Mouse (Mus musculus): ENCODE results near the gene Itih4. TPM values are rescaled to one million over a fixed set of nuclear protein-coding genes. Genes with fewer than 3 reads are reported as not detected.

Gene Itih4
- polyA plus RNA-seq (2012; rRNA removed) = 3.8 TPM in 1 of 2 replicates, not detected in the other

DNA sequence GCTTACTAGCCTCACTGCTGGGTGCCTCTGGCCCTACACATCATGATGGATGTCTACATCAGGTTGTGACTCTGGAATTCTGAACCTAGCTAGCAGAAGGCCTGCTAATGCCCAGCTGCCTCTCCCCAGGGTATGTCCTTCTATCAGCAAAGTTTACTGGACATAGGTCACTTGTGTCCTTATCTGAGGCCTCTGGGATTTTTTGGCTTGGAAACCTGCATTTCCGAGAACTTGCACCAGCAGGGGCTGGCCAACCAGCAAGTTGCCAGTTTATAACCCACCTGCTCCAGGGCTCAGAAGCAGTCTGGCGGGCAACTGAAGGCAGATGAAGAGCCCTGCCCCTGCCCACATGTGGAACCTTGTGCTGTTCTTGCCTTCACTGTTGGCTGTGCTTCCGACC, at the start of gene Itih4:
Gene Itih4, plus strand, starts transcription at position 273 of the 400 bp plus-strand sequence.
- H3K36me3 ChIP-seq (ENCODE audit: control insufficient read depth, insufficient read depth, low read length) = no peaks in the 10 kb centered on the region
- no peak within 1 kb of the TSS for H3K27ac ChIP-seq (ENCODE audit: insufficient read depth, low read depth, low read length)
- no peaks in the 10 kb centered on the region for H3K27me3 ChIP-seq (ENCODE audit: control insufficient read depth, insufficient read depth, low read length)
- TF ChIP-seq POLR2A (IDR thresholded peaks at IDR 0.05; ENCODE audit: low read depth, low read length) (no peak), CTCF (IDR thresholded peaks at IDR 0.05; ENCODE audit: extremely low read depth, insufficient read length, insufficient replicate concordance, low read depth, low read length) (no peak)
- no peak within 1 kb of the TSS for H3K4me3 ChIP-seq (ENCODE audit: low read depth, low read length)
- peaks cover 3% of the 10 kb centered on the region for H3K4me1 ChIP-seq (ENCODE audit: control insufficient read depth, insufficient read depth, insufficient read length, low read length)
- WGBS = 75% methylated on average over 3 of the region's 3 CpGs

DNA sequence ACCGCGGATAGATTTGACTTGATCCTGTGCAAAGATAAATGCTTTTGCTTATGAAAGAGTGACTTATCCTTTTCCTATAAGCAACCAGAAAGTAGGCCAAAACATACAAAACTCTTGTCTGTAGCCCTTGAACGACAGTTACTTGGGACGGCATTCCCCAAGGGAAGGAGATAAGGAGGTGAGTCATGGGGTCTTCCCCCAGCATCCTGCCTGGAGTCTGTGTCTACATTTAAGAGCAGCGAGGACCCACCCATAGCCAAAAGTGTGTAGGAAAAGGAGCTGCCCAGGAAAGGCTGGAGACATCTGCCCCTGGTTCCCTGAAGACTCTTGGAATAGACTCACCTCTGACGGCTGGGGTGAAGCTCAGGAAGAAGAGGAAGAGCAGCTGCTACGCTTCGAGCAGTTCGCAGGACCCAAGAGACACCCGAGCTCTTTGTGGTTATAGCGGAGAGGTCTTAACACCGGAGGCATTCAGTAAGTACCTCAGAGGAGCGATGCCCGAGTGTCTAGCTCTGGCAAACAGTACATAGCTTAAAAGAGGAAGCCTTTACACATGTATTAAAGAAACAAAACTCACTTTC, 48.8 kb upstream of the Itih4 start:
- Histone ChIP-seq H3K27ac (ENCODE audit: insufficient read depth, low read depth, low read length) (no peak overlapping the region), H3K27me3 (ENCODE audit: control insufficient read depth, insufficient read depth, low read length) (no peaks in the 10 kb centered on the region), H3K4me1 (ENCODE audit: control insufficient read depth, insufficient read depth, insufficient read length, low read length) (no peaks in the 10 kb centered on the region), H3K36me3 (ENCODE audit: control insufficient read depth, insufficient read depth, low read length) (no peaks in the 10 kb centered on the region), H3K4me3 (ENCODE audit: low read depth, low read length) (no peak overlapping the region)
- WGBS = 84% methylated on average over 14 of the region's 14 CpGs
- TF ChIP-seq CTCF (IDR thresholded peaks at IDR 0.05; ENCODE audit: extremely low read depth, insufficient read length, insufficient replicate concordance, low read depth, low read length) (no peak), POLR2A (IDR thresholded peaks at IDR 0.05; ENCODE audit: low read depth, low read length) (no peak)

DNA sequence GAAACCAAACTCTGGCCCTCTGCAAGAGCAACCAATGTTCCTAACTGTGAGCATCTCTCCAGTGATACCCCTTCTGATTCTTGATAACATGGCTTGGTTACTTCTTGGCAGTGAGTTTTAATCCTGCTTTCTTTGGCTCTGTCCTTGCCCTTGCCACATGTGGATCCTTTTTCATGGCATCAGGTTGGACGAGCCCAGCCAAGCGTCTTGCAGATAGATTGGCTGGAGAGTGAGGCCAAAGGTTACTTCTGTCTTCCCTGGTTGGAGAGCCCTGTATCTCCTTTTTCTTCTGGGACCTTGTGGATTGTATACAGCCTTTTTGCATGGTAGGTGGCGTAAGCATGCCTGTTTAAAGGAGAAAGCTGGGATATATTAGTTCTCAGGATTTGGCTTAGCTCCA, 42.6 kb upstream of the Itih4 start:
- no peaks in the 10 kb centered on the region for H3K36me3 ChIP-seq (ENCODE audit: control insufficient read depth, insufficient read depth, low read length)
- TF ChIP-seq POLR2A (IDR thresholded peaks at IDR 0.05; ENCODE audit: low read depth, low read length) (no peak), CTCF (IDR thresholded peaks at IDR 0.05; ENCODE audit: extremely low read depth, insufficient read length, insufficient replicate concordance, low read depth, low read length) (no peak)
- no peaks in the 10 kb centered on the region for H3K4me1 ChIP-seq (ENCODE audit: control insufficient read depth, insufficient read depth, insufficient read length, low read length)
- H3K4me3 ChIP-seq (ENCODE audit: low read depth, low read length) = no peak overlapping the region
- 82% methylated on average over 3 of the region's 3 CpGs for WGBS
- no peaks in the 10 kb centered on the region for H3K27me3 ChIP-seq (ENCODE audit: control insufficient read depth, insufficient read depth, low read length)
- H3K27ac ChIP-seq (ENCODE audit: insufficient read depth, low read depth, low read length) = no peak overlapping the region

DNA sequence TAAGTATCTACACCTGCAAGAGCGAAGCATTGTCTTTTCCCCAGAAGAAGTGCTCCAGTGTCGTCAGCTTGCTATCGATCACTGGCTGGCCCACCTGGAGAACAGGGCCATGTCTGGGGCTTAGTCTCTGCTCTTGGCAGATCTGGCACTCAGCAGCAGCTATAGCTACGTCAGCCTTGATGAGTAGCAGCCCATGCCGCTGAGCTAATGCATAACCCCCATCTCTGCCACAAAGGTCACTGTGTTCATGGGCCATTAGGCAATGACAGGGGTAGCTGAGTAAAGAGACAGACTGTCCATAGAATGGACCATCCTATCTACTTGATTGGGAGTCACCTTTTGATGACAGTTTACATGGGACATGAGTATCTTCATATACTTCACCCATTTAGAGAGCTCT, 35.8 kb upstream of the Itih4 start:
- 94% methylated on average over 5 of the region's 5 CpGs for WGBS
- no peaks in the 10 kb centered on the region for H3K36me3 ChIP-seq (ENCODE audit: control insufficient read depth, insufficient read depth, low read length)
- TF ChIP-seq CTCF (IDR thresholded peaks at IDR 0.05; ENCODE audit: extremely low read depth, insufficient read length, insufficient replicate concordance, low read depth, low read length) (no peak), POLR2A (IDR thresholded peaks at IDR 0.05; ENCODE audit: low read depth, low read length) (no peak)
- no peaks in the 10 kb centered on the region; the same call in 1 of the 2 replicates for H3K4me1 ChIP-seq (ENCODE audit: control insufficient read depth, insufficient read depth, insufficient read length, low read length)
- no peak overlapping the region for H3K27ac ChIP-seq (ENCODE audit: insufficient read depth, low read depth, low read length)
- no peak overlapping the region for H3K4me3 ChIP-seq (ENCODE audit: low read depth, low read length)
- H3K27me3 ChIP-seq (ENCODE audit: control insufficient read depth, insufficient read depth, low read length) = no peaks in the 10 kb centered on the region

DNA sequence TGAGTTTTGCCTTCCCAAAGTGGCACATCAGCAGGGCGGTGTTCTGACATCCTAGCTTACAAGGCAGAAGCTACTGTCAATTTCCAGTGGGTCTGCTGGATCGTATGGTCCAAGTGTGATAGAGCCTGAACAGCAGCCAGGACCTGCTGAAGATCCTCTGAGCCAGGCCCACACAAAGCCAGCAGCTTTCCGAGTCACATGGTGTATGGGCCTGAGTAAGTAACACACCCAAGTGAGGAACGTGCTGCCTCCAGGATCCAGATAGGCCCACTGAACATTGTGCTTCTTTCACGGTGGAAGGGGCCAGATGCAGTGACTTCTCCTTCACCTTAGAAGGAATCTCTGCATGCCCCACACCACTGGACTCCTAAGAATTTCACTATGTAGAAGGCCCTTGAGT, 34.0 kb upstream of the Itih4 start:
- TF ChIP-seq POLR2A (IDR thresholded peaks at IDR 0.05; ENCODE audit: low read depth, low read length) (no peak), CTCF (IDR thresholded peaks at IDR 0.05; ENCODE audit: extremely low read depth, insufficient read length, insufficient replicate concordance, low read depth, low read length) (no peak)
- H3K36me3 ChIP-seq (ENCODE audit: control insufficient read depth, insufficient read depth, low read length) = no peaks in the 10 kb centered on the region
- WGBS = 80% methylated on average over 5 of the region's 5 CpGs
- H3K4me1 ChIP-seq (ENCODE audit: control insufficient read depth, insufficient read depth, insufficient read length, low read length) = no peaks in the 10 kb centered on the region; the same call in 1 of the 2 replicates
- H3K27ac ChIP-seq (ENCODE audit: insufficient read depth, low read depth, low read length) = no peak overlapping the region
- no peaks in the 10 kb centered on the region for H3K27me3 ChIP-seq (ENCODE audit: control insufficient read depth, insufficient read depth, low read length)
- H3K4me3 ChIP-seq (ENCODE audit: low read depth, low read length) = no peak overlapping the region

DNA sequence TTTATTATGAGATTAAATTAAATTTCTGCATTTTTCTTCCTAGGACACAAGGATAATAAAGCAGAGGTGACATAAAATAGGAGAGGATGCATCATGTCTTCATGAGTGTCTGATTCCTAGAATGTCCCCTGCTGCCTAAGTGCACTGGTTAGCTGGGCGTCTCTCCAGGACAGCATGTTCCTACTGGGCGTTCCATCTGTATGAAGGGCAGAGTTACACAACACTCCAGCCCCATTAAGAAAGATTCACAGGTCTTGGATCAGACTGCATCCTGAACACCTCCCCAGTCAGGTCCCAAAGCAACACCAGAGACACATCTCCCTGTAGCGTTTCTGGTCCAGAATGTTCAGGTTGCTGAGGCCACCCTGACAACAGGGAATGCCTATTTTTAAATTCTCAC, 31.0 kb upstream of the Itih4 start:
- H3K27ac ChIP-seq (ENCODE audit: insufficient read depth, low read depth, low read length) = no peak overlapping the region
- H3K4me1 ChIP-seq (ENCODE audit: control insufficient read depth, insufficient read depth, insufficient read length, low read length) = no peaks in the 10 kb centered on the region
- H3K4me3 ChIP-seq (ENCODE audit: low read depth, low read length) = no peak overlapping the region
- H3K36me3 ChIP-seq (ENCODE audit: control insufficient read depth, insufficient read depth, low read length) = no peaks in the 10 kb centered on the region
- H3K27me3 ChIP-seq (ENCODE audit: control insufficient read depth, insufficient read depth, low read length) = no peaks in the 10 kb centered on the region
- TF ChIP-seq CTCF (IDR thresholded peaks at IDR 0.05; ENCODE audit: extremely low read depth, insufficient read length, insufficient replicate concordance, low read depth, low read length) (no peak), POLR2A (IDR thresholded peaks at IDR 0.05; ENCODE audit: low read depth, low read length) (no peak)
- WGBS = 92% methylated on average over 3 of the region's 3 CpGs

DNA sequence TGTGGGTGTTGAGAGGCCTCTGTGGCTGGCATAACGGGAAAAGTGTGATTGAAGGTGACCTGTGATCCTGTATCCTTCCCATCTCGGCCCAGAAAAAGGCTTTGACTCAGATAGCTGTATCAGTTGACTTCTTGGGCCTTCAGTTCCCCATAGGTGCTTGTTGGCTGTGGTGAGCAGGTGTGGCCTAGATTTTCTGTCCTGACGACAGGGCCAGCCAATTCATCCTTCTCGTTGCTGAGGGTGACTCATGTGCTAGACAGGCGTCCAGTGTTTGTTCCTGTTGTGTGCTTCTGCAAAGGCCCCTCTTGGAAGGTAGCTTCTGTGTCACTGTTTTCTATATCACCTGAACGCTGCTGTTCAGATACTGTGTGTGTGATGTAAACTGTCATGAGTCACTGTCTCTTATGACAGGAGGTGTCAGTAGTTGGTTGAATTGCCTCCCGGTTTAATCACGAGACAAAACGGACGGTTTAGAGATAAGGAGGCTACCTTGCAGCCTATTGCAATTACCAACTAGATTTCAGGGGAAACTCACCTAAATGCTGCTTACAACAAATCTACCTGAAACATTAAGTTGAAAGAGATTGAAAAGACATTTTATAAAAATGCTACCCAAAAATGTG, 29.3 kb upstream of the Itih4 start:
- no peaks in the 10 kb centered on the region for H3K36me3 ChIP-seq (ENCODE audit: control insufficient read depth, insufficient read depth, low read length)
- 33% methylated on average over 10 of the region's 10 CpGs for WGBS
- peaks cover 8% of the 10 kb centered on the region for H3K4me1 ChIP-seq (ENCODE audit: control insufficient read depth, insufficient read depth, insufficient read length, low read length)
- TF ChIP-seq POLR2A (IDR thresholded peaks at IDR 0.05; ENCODE audit: low read depth, low read length) (no peak), CTCF (IDR thresholded peaks at IDR 0.05; ENCODE audit: extremely low read depth, insufficient read length, insufficient replicate concordance, low read depth, low read length) (no peak)
- no peaks in the 10 kb centered on the region for H3K27me3 ChIP-seq (ENCODE audit: control insufficient read depth, insufficient read depth, low read length)
- no peak overlapping the region for H3K27ac ChIP-seq (ENCODE audit: insufficient read depth, low read depth, low read length)
- no peak overlapping the region for H3K4me3 ChIP-seq (ENCODE audit: low read depth, low read length)

All from small intestine, adult 2 months (tissue).